Mouse (Mus musculus) small intestine, adult 2 months (tissue): ENCODE data around the gene Shq1.

Experiments used
- CTCF ChIP-seq: fragments of 200-500 bp; IDR thresholded peaks from 2 replicates; pipeline ENCODE4 v1.5.1; 2012; ENCODE audit warnings: low read depth, mild to moderate bottlenecking, control low read depth, inconsistent platforms, low read length, moderate library complexity, mixed read lengths; ENCODE audit not compliant: insufficient replicate concordance, insufficient read length; ENCODE audit errors: extremely low read depth
- POLR2A ChIP-seq: fragments of 200-500 bp; IDR thresholded peaks from 2 replicates; pipeline ENCODE4 v1.6.1; 2012; ENCODE audit warnings: low read depth, mild to moderate bottlenecking, control low read depth, inconsistent platforms, low read length, moderate library complexity

DNA sequence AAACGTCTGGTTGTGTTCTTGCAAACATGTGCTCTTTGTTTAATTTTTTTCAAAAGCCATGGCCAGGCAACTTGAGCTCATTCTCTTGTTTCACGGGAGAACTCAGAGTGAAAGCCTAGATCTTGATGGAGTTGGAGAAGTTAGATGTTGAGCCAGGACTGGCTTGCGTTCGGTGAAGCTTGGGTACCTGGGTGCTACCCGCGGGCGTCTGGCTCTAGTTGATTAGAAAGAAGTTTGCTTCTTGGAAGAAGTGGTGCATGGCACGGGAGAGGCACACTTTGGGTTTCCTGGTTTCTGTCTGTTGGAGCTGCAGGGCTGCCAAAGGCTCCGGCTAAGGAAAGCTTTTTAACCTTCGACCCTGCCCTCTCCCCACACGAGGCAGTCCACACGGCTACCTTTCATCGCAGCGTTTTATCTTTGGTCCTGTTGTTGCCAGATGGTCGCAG is 34.4 kb upstream of the Shq1 start:
- TF ChIP-seq CTCF (no peak), POLR2A (no peak)
